Mouse (Mus musculus): Measurements from ENCODE around the gene Gsto1.

- TF ChIP-seq CTCF (IDR thresholded peaks at IDR 0.05) (peak; percentile 69), EP300 (IDR thresholded peaks at IDR 0.05) (no peak)
Observed at GRCm38 (mm10) chr19:47900012-47900411, 45.2 kb downstream of the Gsto1 start.
